Comparison of ENCODE assay signal across 8 mouse cellular contexts in the genomic region with DNA sequence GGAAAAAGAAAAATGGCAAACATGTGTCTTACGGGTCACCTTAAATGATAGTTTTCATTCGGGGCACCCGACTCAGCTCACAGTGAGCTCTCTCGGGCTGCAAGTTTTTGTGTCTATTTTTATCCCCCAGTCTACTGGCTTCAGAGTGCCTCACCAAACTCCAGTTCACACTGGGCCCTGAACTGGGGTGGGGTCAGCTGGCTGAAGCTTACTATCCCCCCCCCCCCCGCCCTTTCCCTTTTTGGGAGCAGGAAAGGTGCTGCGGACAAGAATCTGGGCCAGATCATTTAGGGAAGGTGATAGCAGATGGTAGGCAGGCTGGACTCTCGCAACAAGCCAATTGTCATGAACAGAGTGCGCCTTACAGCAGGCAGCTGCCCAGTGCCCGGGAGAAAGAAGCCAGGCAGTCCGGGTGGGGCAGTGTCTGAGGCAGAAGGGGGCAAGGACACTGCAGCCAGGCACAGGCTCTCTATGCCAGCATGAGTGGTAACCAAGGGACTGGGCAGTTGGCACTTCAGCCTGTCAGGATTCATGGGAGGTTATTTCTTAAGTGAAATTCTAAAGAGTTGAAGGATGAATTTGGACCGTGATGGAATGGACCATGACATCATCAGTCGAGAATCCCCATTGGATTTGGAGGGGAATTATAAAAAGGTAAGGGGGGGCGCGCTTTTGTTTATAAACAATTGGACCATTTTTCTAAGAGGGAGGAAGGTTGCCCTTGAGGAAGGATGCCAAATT.
A peak's percentile ranks its signal among the peaks of the same experiment; 100 is the strongest.
DNase-seq lines count a peak whose midpoint lies in the region; ATAC-seq lines count a peak whose summit lies in the region.

No protein-coding gene starts in this region.

- H3K9ac ChIP-seq in hindbrain, embryonic 15.5 days: no peak overlapping the region
- H3K9ac ChIP-seq in midbrain, embryonic 13.5 days (replicated peaks): 0 out of 2 replicates have a peak overlapping the region, but pooled peaks have one; percentile 20

- H3K4me3 ChIP-seq in hindbrain, embryonic 15.5 days: no peak overlapping the region
- no peak overlapping the region; the same call in 1 of the 2 replicates for H3K4me3 ChIP-seq in midbrain, embryonic 13.5 days (replicated peaks)

- WGBS in hindbrain, embryonic 15.5 days: 23% methylated on average over 13 of the region's 14 CpGs
- WGBS in midbrain, embryonic 13.5 days: 32% methylated on average over 14 of the region's 14 CpGs

- no peaks in the 10 kb centered on the region for H3K27me3 ChIP-seq in hindbrain, embryonic 15.5 days
- no peaks in the 10 kb centered on the region for H3K27me3 ChIP-seq in midbrain, embryonic 13.5 days

- no peaks in the 10 kb centered on the region for H3K9me3 ChIP-seq in hindbrain, embryonic 15.5 days
- no peaks in the 10 kb centered on the region for H3K9me3 ChIP-seq in midbrain, embryonic 13.5 days

- H3K4me2 ChIP-seq in hindbrain, embryonic 15.5 days: peak overlapping the region; percentile 36
- peak overlapping the region; percentile 41 for H3K4me2 ChIP-seq in midbrain, embryonic 13.5 days (replicated peaks)

- ATAC-seq in hindbrain, embryonic 15.5 days (ENCODE audit: low FRiP score, low read depth): peak; percentile 83
- peak; percentile 46 for ATAC-seq in midbrain, embryonic 13.5 days
- ATAC-seq in granulocyte monocyte progenitor cell, adult 5-6 weeks (replicated peaks; ENCODE audit: poor library complexity, severe bottlenecking): no peak
- ATAC-seq in monocyte, adult 5-6 weeks (replicated peaks; ENCODE audit: insufficient number of reproducible peaks, low FRiP score, low TSS enrichment, poor library complexity, severe bottlenecking): no peak

- H3K27ac ChIP-seq in hindbrain, embryonic 15.5 days (replicated peaks): peak overlapping the region; percentile 70
- peak overlapping the region; percentile 85 for H3K27ac ChIP-seq in midbrain, embryonic 13.5 days

- no peaks in the 10 kb centered on the region for H3K36me3 ChIP-seq in hindbrain, embryonic 15.5 days
- H3K36me3 ChIP-seq in midbrain, embryonic 13.5 days: no peaks in the 10 kb centered on the region

- DNase-seq in adrenal gland, postnatal 10 days: peak; percentile 56
- peak; percentile 85 to 95 for DNase-seq in cerebellum, adult 18-20 months
- DNase-seq in gastrocnemius, postnatal 10 days: peak; percentile 42
- no peak for DNase-seq in spleen, adult 18-20 months

- H3K4me1 ChIP-seq in hindbrain, embryonic 15.5 days (replicated peaks): peaks cover 76% of the 10 kb centered on the region
- H3K4me1 ChIP-seq in midbrain, embryonic 13.5 days (replicated peaks): peaks cover 83% of the 10 kb centered on the region

Comparison
In these comparisons a context has a peak if more than half of its experiments do, and no peak if none do; other contexts are left out.
1. DNase-seq: peak in adrenal gland, postnatal 10 days (single experiment), cerebellum, adult 18-20 months (2 of 2) and gastrocnemius, postnatal 10 days (single experiment); none in spleen, adult 18-20 months (0 of 2).
2. ATAC-seq: peak in hindbrain, embryonic 15.5 days (single experiment) and midbrain, embryonic 13.5 days (single experiment); none in granulocyte monocyte progenitor cell, adult 5-6 weeks (single experiment) and monocyte, adult 5-6 weeks (single experiment).